ENCODE assay signal across 29 mouse cellular contexts in the genomic region with DNA sequence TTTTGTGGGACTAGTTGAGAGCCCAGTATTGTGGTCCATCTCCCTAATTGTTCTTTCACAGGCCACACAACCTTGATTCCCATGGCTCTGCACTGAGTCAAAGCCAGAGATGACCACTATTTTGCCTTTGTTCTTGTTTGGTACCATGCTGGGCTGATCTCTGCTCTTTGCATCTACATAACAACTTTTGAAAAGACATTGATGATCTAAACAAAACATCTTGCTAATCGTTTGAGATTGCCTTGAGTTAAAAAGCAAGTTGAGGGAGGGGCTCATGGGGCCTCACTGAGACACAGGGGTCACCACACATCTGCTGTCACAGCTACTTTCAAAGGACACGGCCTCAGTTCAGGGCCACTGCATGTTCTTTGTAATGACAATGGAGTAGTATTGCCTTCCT. TPM values are rescaled to one million over a fixed set of nuclear protein-coding genes. Genes with fewer than 3 reads are reported as not detected.
"Had no signal": no experiment of that assay in that cellular context is flagged by ENCODE, and none has a peak within 500 bp of the region (broad histone marks: within the 10 kb centered on the region; RNA-seq: fewer than 3 reads in every experiment).

No protein-coding gene starts in this region.

- H3K9ac ChIP-seq: limb, embryonic 12.5 days; limb, embryonic 15.5 days; liver, embryonic 14.5 days; liver, postnatal 0 days; lung, embryonic 14.5 days; midbrain, embryonic 13.5 days had no signal

- H3K27me3 ChIP-seq: limb, embryonic 15.5 days; midbrain, embryonic 13.5 days had no signal

- H3K27ac ChIP-seq: kidney, postnatal 0 days; left cerebral cortex, adult 2 months; limb, embryonic 12.5 days; limb, embryonic 15.5 days; liver, embryonic 14.5 days; macrophage; midbrain, embryonic 13.5 days had no signal

- ATAC-seq: liver, postnatal 0 days; lung, postnatal 0 days; midbrain, embryonic 13.5 days had no signal

- DNase-seq: kidney, adult 2 months; kidney, postnatal 25 days; layer of hippocampus, postnatal 36 days; left cerebral cortex, postnatal 4 days; liver, postnatal 0 days; lung, embryonic 14.5 days; right cerebral cortex, postnatal 14 days; right cerebral cortex, postnatal 4 days; thymus, postnatal 25 days had no signal

- H3K4me2 ChIP-seq: limb, embryonic 12.5 days; limb, embryonic 15.5 days; liver, embryonic 11.5 days; lung, embryonic 14.5 days; midbrain, embryonic 13.5 days had no signal

- H3K4me1 ChIP-seq: limb, embryonic 12.5 days; limb, embryonic 15.5 days; midbrain, embryonic 13.5 days had no signal

- H3K36me3 ChIP-seq: limb, embryonic 12.5 days; limb, embryonic 15.5 days; midbrain, embryonic 13.5 days had no signal

- H3K9me3 ChIP-seq: limb, embryonic 12.5 days; limb, embryonic 15.5 days; midbrain, embryonic 13.5 days had no signal

- H3K4me3 ChIP-seq: left cerebral cortex, adult 2 months; limb, embryonic 12.5 days; limb, embryonic 15.5 days; midbrain, embryonic 13.5 days had no signal

RNA-seq across cellular contexts. Expression of a gene that starts 8.3 kb away (rescaled TPM):
- total RNA-seq: layer of hippocampus, adult 8-10 months; layer of hippocampus, postnatal 10 days; layer of hippocampus, postnatal 36 days; left cerebral cortex, adult 2 months; left cerebral cortex, postnatal 10 days; left cerebral cortex, postnatal 4 days; megakaryocyte, adult 5-6 weeks; midbrain, postnatal 0 days had no signal
- polyA plus RNA-seq: kidney, adult 2 months; kidney, embryonic 14.5 days; kidney, postnatal 0 days; large intestine, adult 2 months; liver, embryonic 11.5 days; liver, postnatal 0 days; lung, embryonic 14.5 days; macrophage; midbrain, embryonic 13.5 days; midbrain, postnatal 0 days; neural tube, embryonic 14.5 days had no signal

RNA-seq across cellular contexts. Expression of a gene that starts 10.3 kb away (rescaled TPM):
- total RNA-seq: layer of hippocampus, postnatal 10 days; left cerebral cortex, adult 2 months; left cerebral cortex, postnatal 10 days; left cerebral cortex, postnatal 4 days; megakaryocyte, adult 5-6 weeks had no signal
- polyA plus RNA-seq: kidney, embryonic 14.5 days; liver, postnatal 0 days; lung, embryonic 14.5 days; lung, postnatal 0 days; macrophage; neural tube, embryonic 14.5 days had no signal

RNA-seq across cellular contexts. Expression of a gene that starts 22.3 kb away (rescaled TPM):
- total RNA-seq: layer of hippocampus, adult 8-10 months; layer of hippocampus, postnatal 10 days; layer of hippocampus, postnatal 36 days; left cerebral cortex, adult 2 months; left cerebral cortex, postnatal 10 days; left cerebral cortex, postnatal 4 days; megakaryocyte, adult 5-6 weeks; midbrain, postnatal 0 days had no signal
- polyA plus RNA-seq: kidney, adult 2 months; kidney, embryonic 14.5 days; kidney, postnatal 0 days; large intestine, adult 2 months; limb, embryonic 12.5 days; liver, embryonic 11.5 days; liver, embryonic 14.5 days; liver, postnatal 0 days; lung, embryonic 14.5 days; lung, postnatal 0 days; macrophage; midbrain, embryonic 13.5 days; midbrain, postnatal 0 days; neural tube, embryonic 11.5 days; neural tube, embryonic 14.5 days; stomach, embryonic 14.5 days had no signal

RNA-seq across cellular contexts. Expression of a gene that starts 40.5 kb away (rescaled TPM):
- total RNA-seq: layer of hippocampus, adult 8-10 months; layer of hippocampus, postnatal 10 days; layer of hippocampus, postnatal 36 days; left cerebral cortex, adult 2 months; left cerebral cortex, postnatal 10 days; left cerebral cortex, postnatal 4 days; megakaryocyte, adult 5-6 weeks had no signal
- polyA plus RNA-seq: kidney, adult 2 months; kidney, embryonic 14.5 days; kidney, postnatal 0 days; large intestine, adult 2 months; limb, embryonic 12.5 days; limb, embryonic 15.5 days; liver, embryonic 11.5 days; liver, embryonic 14.5 days; liver, postnatal 0 days; lung, embryonic 14.5 days; lung, postnatal 0 days; macrophage; midbrain, embryonic 13.5 days; neural tube, embryonic 11.5 days; stomach, embryonic 14.5 days had no signal

RNA-seq across cellular contexts. Expression of a gene that starts 55.2 kb away (rescaled TPM):
- total RNA-seq: layer of hippocampus, adult 8-10 months; layer of hippocampus, postnatal 10 days; layer of hippocampus, postnatal 36 days; left cerebral cortex, adult 2 months; left cerebral cortex, postnatal 10 days; left cerebral cortex, postnatal 4 days; megakaryocyte, adult 5-6 weeks; midbrain, postnatal 0 days had no signal
- polyA plus RNA-seq: kidney, adult 2 months; kidney, embryonic 14.5 days; kidney, postnatal 0 days; large intestine, adult 2 months; limb, embryonic 12.5 days; limb, embryonic 15.5 days; liver, embryonic 11.5 days; liver, embryonic 14.5 days; liver, postnatal 0 days; lung, embryonic 14.5 days; lung, postnatal 0 days; macrophage; midbrain, embryonic 13.5 days; midbrain, postnatal 0 days; neural tube, embryonic 11.5 days; neural tube, embryonic 14.5 days; stomach, embryonic 14.5 days; thymus, postnatal 0 days had no signal
